ENCODE assay signal across 1 mouse cellular context in genomic region chr5:103725268-103726149, GRCm38 (mm10).
A peak's percentile ranks its signal among the peaks of the same experiment; 100 is the strongest.
TF ChIP-seq lines count a peak whose summit lies in the region.

No protein-coding gene starts in this region.

TF ChIP-seq in CH12.LX, 34 proteins besides CTCF, POLR2A, EP300 and RAD21 (continued from another document):
- TF ChIP-seq POLR2AphosphoS2 (IDR thresholded peaks at IDR 0.05; ENCODE audit: low read depth, low read length) (no peak), SIN3A (IDR thresholded peaks at IDR 0.05; ENCODE audit: low read length) (peak; percentile 85), TBP (conservative IDR thresholded peaks at IDR 0.05; ENCODE audit: low read depth, low read length) (no peak; the same call in 1 of the 2 replicates), MEF2A (IDR thresholded peaks at IDR 0.05; ENCODE audit: borderline replicate concordance, low read depth, low read length) (peak; percentile 52), NELFE (IDR thresholded peaks at IDR 0.05; ENCODE audit: low read depth, low read length) (no peak), MXI1 (IDR thresholded peaks at IDR 0.05; ENCODE audit: low read depth, low read length) (0 out of 2 replicates have a peak, but pooled peaks have one; percentile 48), GABPA (IDR thresholded peaks at IDR 0.05; ENCODE audit: insufficient replicate concordance, low read depth, low read length) (no peak), KAT2A (IDR thresholded peaks at IDR 0.05; ENCODE audit: insufficient replicate concordance, low read length) (no peak), MAZ (IDR thresholded peaks at IDR 0.05; ENCODE audit: low read depth, low read length) (peak; percentile 66; the same call in 1 of the 2 replicates), USF2 (conservative IDR thresholded peaks at IDR 0.05; ENCODE audit: low read depth, low read length) (no peak), ELF1 (IDR thresholded peaks at IDR 0.05; ENCODE audit: low read depth, low read length) (no peak), ZC3H11A (IDR thresholded peaks at IDR 0.05; ENCODE audit: low read depth, low read length) (no peak), CHD2 (IDR thresholded peaks at IDR 0.05; ENCODE audit: low read length) (peak; percentile 92)
TF ChIP-seq in CH12.LX: peak in this region for 18.
